Mouse (Mus musculus) heart, adult 18-20 months (tissue): ENCODE results near the gene Pde1a. TPM values are rescaled to one million over a fixed set of nuclear protein-coding genes. Genes with fewer than 3 reads are reported as not detected.
"Not testable (repeated sequence)": the region's sequence is repeated elsewhere in the genome, so short reads cannot be mapped to it uniquely, and the experiment has no call there.

Experiments used
- DNase-seq, 2 experiments: peaks; one replicate each; pipeline ENCODE4 v3.0.0; 2021 to 2022; ENCODE audit warnings: mixed read lengths in 1 of 2
- total RNA-seq, 2 experiments: library from RNA; stranded (reverse); gene quantifications; 2 replicates each; pipeline ENCODE4 v1.2.3; 2021

Gene Pde1a
- total RNA-seq, 2 experiments from 2014 or later: 4.9 to 7.7 TPM

DNA sequence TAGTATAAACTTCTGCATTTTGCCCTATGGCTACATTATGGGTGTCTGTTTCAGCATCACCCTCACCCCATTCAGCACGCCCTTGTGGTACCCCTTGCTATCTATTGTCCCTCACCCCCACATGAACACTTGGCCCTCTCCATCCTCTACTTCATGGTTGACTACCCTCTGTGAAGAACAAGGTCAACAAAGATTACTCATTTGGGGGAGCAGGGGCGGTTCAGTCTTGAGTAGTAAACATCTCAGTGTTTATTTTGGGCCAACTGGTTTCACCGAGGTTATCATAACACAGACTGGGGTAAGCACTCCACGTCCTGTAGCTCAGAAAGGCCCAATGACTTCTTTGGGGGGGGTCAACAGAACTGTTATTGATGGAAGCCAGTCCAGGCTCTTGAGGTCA lies 164.3 kb downstream of the Pde1a start:
- no peak for DNase-seq

DNA sequence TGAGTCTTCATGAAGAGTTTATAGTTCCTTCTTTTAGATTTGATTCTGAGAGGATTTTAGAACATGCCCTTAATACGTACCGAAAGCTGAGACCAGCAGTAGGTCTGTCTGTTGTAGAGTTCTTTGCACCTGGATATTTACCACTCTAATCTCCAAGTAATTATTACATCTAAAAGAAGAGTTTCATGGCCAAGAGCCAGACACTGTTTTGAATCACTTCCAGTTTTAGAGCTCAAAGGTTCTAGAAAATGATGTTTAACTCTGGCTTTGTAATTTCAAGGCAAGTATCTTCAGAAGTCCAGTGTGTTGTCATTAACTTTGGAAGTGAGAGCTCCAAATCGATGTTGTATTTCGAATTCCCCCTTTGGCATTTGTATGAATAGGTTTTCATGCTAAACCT lies 167.8 kb downstream of the Pde1a start:
- DNase-seq: no peak

DNA sequence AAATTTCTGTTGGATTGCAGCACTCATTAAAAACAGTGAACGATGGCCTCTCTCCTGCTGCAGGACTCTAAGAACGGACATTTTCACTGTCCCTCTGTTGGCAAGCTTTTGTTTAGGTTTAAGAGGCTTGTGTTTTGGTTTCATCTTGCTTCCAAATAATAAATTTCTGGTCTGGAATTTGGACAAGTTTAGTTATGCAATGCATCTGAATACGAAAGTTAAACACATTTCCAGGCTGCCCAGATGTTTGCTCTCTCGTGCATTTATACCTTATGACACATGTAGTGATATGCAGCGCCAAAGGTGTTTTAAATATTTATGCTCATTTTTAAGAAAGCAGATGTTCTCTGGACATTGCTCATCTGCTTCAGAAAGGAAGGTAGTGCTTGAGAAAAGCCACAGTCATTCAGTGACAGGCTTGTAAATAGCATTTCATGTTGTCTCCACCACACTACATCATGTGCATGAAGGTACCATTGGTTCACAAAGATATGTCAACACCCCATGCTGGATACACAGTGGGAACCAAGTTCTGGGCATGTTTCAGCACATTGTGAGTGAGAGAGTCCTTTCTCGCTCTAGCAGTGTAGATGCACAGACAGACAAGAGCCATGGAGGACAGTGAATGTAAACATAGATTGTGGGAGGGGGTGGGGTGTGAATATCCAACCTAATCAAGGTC lies 171.5 kb downstream of the Pde1a start:
- DNase-seq: no peak

GRCm38 (mm10) chr2:79945898-79946675 lies 183.2 kb downstream of the Pde1a start:
- peak in 1 of 2 experiments; percentile 37 for DNase-seq

- no peak for DNase-seq
Observed at GRCm38 (mm10) chr2:79934660-79935059, 194.6 kb downstream of the Pde1a start.

- no peak for DNase-seq
Observed at GRCm38 (mm10) chr2:79922356-79922755, 206.9 kb downstream of the Pde1a start.

DNA sequence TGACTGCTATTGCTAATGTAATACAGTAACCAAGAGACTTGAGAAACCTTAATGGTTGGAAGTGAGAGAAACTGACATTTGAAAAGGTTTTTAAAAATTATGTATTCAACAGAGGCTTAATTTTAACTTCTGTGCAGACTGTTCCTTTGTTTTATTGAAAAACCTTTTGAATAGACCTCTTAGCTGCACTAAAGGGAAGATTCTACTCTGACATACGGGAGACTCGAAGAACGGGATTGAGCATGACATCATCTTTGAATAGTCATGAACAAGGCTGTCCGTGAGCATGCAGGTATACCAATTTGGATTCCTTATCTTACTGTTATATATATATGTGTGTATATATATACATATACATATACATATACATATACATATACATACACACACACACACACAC lies 207.9 kb downstream of the Pde1a start:
- DNase-seq: no peak

- DNase-seq: no peak
Observed at GRCm38 (mm10) chr2:79920438-79920837, 208.8 kb downstream of the Pde1a start.

GRCm38 (mm10) chr2:79901841-79902510 lies 227.3 kb downstream of the Pde1a start:
- DNase-seq: no peak

DNA sequence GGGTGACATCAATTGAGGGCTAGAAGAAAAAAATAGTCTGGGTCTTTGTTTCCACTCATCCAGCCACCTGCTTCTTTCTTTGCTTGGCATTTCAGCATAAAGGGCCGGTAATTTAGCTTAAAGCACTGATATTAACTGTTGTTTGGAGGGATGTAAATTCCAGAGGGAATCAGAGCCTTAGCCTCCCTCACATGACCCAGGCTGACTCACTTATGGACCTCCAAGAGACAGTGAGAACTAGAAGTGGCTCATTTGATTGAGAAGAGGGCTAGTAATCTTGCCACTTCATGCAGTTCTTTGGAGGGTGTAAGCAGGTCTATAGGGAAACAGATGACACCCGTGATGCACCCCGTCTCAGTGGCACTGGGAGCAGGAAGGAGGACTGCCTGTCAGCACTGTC lies 230.7 kb downstream of the Pde1a start:
- no peak for DNase-seq

DNA sequence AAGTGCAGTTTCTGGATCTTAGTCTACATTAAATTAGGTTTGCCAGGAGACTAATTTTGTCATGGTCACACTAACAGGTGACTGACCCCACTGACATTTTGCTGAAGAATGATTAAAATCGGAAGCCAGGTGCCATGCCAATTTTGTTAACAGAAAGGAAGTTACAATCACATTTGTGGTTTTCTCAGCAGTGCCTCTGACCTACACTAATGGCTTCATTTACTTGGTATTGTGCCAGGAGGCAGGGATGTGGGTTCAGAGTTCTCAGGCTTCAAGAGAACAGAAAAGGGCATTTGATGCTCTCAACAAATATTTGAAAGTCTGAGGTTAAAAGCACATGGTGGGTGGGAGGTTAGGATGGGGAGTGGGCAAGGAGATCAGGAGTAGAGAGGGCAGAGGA lies 236.4 kb downstream of the Pde1a start:
- DNase-seq: no peak

DNA sequence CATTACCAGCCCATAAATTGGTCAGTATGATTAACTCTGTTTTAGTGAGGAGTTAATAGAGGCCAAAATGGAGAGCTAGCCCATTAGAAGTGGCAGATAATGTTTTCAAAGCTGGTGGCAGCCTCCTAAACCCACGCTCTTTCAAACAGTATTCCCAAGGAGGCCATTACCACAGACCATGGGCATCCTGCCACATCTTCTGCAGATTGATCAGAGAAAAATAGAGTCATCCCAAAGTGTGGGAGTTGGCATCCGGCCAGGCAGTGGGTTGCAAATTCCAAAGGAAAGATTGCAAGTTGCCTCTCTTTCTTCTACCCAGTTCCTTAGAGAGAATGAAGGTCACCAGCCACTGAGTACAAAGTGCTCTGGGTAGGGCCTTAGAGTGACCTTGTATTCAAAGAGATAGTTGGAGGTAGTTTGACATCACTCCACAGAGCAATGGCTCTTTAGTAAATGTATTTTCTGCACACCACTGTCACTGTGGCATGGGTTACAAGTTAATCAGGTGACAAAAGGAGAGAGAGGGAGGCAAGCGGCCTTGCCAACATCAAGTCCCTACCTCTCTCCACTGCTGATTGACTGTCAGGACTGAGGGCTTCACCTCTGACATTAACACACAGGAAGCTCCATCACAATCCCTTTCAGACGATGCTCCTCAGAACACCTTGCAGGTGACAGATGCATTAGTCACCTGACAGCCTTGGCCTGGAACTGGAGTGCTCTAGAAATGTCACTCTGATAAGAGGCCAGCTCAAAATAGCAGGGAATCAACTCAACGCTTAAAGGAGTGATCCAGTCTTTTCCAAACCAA lies 237.3 kb downstream of the Pde1a start:
- peak; percentile 13 to 14 for DNase-seq

- DNase-seq: no peak
Observed at GRCm38 (mm10) chr2:79890726-79891125, 238.5 kb downstream of the Pde1a start.

DNA sequence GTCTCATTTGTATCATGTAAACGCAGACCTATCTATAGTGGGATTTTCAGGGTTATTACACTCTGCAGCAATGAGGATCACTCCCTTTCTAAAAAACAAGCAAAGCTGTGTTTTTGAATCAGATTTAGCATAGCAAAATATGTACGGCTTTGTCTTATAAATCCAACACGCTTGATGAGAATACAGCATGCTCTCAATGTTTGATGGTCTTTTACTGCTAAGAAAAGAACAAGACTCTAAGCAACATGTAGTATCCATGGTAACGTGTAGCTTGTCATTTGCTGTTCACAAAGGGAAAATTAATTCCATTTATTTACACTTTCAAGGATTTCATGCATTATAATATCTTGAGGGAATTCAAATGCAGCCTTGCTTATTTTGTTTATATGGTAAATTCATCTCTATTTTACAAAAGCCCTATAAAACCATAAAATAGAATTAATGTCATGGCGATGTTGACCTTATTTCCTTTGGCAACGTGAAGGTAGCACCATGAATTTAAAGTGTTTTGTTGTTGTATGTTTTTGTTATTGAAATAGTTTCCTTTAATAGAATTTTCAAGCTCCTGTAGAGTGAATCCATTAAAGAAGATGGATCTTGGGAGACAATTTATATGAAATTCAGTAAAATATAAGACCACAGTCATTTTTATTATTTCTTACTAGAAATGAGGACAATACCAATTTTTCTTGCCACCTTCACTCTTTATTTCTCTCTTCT lies 245.5 kb downstream of the Pde1a start:
- no peak for DNase-seq

DNA sequence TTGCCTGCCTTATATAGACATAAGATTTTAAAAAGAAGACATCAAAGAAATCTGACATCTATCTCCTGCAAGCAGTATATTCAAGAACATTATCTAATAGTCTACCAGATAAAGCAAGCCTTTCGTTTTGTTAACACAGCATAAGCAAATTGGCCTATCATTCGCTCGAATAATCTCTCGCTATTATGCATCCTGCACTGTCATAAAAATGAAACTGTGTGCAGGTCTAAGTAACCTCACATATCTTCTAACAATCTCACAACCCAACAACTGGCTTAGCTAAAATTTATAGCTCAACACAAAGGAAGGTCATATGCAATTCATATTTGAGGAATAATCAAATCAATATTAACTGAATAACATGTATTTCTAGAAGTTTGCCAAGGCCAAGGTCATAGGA lies 246.0 kb downstream of the Pde1a start:
- no peak for DNase-seq

DNA sequence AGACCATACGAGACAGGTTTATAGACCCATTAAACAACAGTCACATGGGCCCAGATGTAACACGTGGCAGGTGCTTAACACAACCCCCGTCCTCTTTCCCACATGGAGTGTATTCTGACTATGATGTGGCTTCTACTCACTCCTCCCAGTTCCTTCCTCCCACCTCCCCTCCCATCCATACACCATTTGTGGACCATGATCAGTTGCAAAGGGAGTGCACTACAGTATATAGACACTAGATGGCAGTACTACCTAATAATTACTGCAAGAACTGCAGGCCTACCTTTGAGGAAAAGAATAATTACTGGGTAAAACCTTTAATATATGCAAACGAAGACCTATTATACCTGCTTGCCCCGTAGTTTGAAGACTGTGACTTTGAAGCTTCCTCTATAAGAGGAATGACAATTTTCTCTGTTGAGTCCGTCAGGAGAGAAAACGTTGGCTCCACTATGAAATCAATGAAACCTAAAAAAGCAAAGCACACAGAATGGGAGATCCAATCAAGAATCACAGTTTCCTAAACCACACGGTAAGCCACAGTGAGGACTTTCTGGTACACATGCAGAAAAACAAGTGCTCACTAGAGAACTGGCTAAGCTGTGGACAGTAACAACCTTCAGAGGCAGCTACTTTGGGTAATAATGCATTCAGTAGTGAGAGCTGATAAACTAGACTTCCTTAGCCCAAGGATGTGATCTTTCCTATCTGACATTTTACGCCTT lies 263.8 kb downstream of the Pde1a start:
- peak; percentile 18 to 70 for DNase-seq

- DNase-seq: no peak
Observed at GRCm38 (mm10) chr2:79856874-79857273, 272.4 kb downstream of the Pde1a start.

GRCm38 (mm10) chr2:79847396-79847795 lies 281.9 kb downstream of the Pde1a start:
- not testable (repeated sequence) for DNase-seq

GRCm38 (mm10) chr2:79839513-79839912 lies 289.7 kb downstream of the Pde1a start:
- no peak for DNase-seq

DNA sequence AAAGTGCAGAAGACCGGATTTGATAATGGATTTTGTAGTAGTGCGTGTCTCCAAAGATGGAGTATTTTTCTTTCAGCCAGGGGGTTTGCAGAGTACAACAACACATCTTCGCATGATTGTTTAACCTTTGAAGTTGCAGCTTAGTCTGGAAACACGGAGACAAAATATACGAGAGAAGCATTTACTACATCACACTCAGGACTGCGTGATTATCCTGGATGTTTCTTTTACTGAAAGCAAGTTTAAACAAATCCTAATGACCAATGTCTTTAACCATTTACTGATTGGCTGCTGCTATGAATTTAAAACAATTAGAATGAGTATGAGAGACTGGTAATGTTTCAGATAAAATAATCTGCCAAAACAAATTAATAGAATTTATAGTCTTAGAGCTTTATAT lies 290.2 kb downstream of the Pde1a start:
- no peak for DNase-seq

DNA sequence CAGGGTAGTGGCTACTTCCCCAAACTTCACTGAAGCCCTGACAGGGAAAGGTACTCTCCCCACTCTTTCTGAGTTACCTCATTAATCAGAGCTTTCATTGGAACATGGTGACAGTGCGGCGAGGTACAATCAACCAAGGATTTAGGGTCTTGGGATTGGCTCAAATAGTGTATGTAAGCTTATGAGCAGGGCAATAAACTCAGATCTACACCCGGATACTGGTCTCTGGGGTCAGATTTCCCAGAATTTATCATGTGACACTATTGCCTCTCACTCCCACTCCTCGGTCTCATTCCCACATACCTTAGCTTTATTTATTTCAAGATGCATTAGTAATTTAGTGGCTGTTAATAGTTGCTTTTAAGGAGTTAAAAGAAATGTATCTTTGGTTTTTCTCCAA lies 303.4 kb downstream of the Pde1a start:
- no peak for DNase-seq
